Mouse (Mus musculus) megakaryocyte, embryonic 14.5 days (primary cell): Measurements from ENCODE around the gene Nup153.

Experiments
- FLI1 ChIP-seq: IDR thresholded peaks from 2 replicates; pipeline ENCODE4 v1.6.1; 2012; ENCODE audit warnings: low read length, inconsistent platforms, mixed read lengths
- GATA1 ChIP-seq: IDR thresholded peaks from 3 replicates; pipeline ENCODE4 v1.6.1; 2012; ENCODE audit warnings: mixed read lengths, low read length, inconsistent platforms, borderline replicate concordance

- no peak for TF ChIP-seq GATA1
- no peak for TF ChIP-seq FLI1
Observed at GRCm38 (mm10) chr13:46736479-46736865, 8.7 kb upstream of the Nup153 start.
